Mouse (Mus musculus) liver, embryonic 15.5 days (tissue): ENCODE results near the gene Sidt2. TPM values are rescaled to one million over a fixed set of nuclear protein-coding genes. Genes with fewer than 3 reads are reported as not detected.
A peak's percentile ranks its signal among the peaks of the same experiment; 100 is the strongest.

Source experiments
- ATAC-seq: fragments of 200-750 bp; cut with Nextera tagmentation; 2 replicates; pipeline ENCODE4 v1.8.0; 2017; ENCODE audit warnings: moderate number of reproducible peaks, mild to moderate bottlenecking, moderate library complexity; ENCODE audit not compliant: insufficient read depth
- H3K27ac ChIP-seq: fragments of 300-500 bp; sonication (generic); replicated peaks from 2 replicates; pipeline ENCODE4 v1.5.1; 2015; ENCODE audit warnings: mild to moderate bottlenecking, inconsistent platforms
- H3K27me3 ChIP-seq: fragments of 300-500 bp; sonication (generic); 2 replicates; pipeline ENCODE4 v1.6.1; 2015; ENCODE audit warnings: mild to moderate bottlenecking, inconsistent platforms
- H3K36me3 ChIP-seq: fragments of 300-500 bp; sonication (generic); replicated peaks from 2 replicates; pipeline ENCODE4 v1.6.1; 2015; ENCODE audit warnings: moderate library complexity, mild to moderate bottlenecking, inconsistent platforms
- H3K4me1 ChIP-seq: fragments of 300-500 bp; sonication (generic); replicated peaks from 2 replicates; pipeline ENCODE4 v1.6.1; 2015; ENCODE audit warnings: inconsistent platforms
- H3K4me2 ChIP-seq: fragments of 300-500 bp; sonication (generic); 2 replicates; pipeline ENCODE4 v1.6.1; 2015; ENCODE audit warnings: moderate library complexity, mild to moderate bottlenecking, inconsistent platforms
- H3K4me3 ChIP-seq: fragments of 300-500 bp; sonication (generic); replicated peaks from 2 replicates; pipeline ENCODE4 v1.5.1; 2015; ENCODE audit warnings: mild to moderate bottlenecking, inconsistent platforms
- H3K9ac ChIP-seq: fragments of 300-500 bp; sonication (generic); 2 replicates; pipeline ENCODE4 v1.6.1; 2015; ENCODE audit warnings: moderate library complexity, mild to moderate bottlenecking, inconsistent platforms
- H3K9me3 ChIP-seq: fragments of 300-500 bp; sonication (generic); replicated peaks from 2 replicates; pipeline ENCODE4 v1.6.1; 2016; ENCODE audit warnings: inconsistent platforms
- WGBS: fragments of 180-500 bp; shearing (Covaris S2); methylation state at CpG from one replicate; pipeline ENCODE4 v1.1.7; 2015; ENCODE audit warnings: mixed read lengths; ENCODE audit not compliant: insufficient replicate concordance; 5-methylcytosine and 5-hydroxymethylcytosine counted together
- polyA plus RNA-seq: library from polyadenylated mRNA; unstranded; fragments of >200 nt; fragmentation: Nextera tagmentation; extraction: Ambion mirVana; gene quantifications from 2 replicates; pipeline ENCODE4 v1.2.1, GENCODE M21; 2015

Sidt2 gene
- polyA plus RNA-seq = 16.5 and 21.4 TPM in 2 replicates

GRCm38 (mm10) chr9:45955107-45955963, at the start of gene Sidt2:
Gene Sidt2 (minus strand): TSS chr9:45955258.
- Histone ChIP-seq H3K9ac (peak within 1 kb of the TSS; percentile 94), H3K36me3 (peaks cover 28% of the 10 kb centered on the region), H3K4me1 (peaks cover 38% of the 10 kb centered on the region), H3K27me3 (no peaks in the 10 kb centered on the region), H3K4me2 (peak within 1 kb of the TSS; percentile 93), H3K4me3 (peak within 1 kb of the TSS; percentile 91), H3K27ac (peak within 1 kb of the TSS; percentile 94), H3K9me3 (no peaks in the 10 kb centered on the region)
- peak; percentile 94 for ATAC-seq
- WGBS = 2% methylated on average over 48 of the region's 48 CpGs

- H3K27ac ChIP-seq = no peak overlapping the region
- ATAC-seq = no peak
- no peaks in the 10 kb centered on the region for H3K36me3 ChIP-seq
- H3K9ac ChIP-seq = no peak overlapping the region
- WGBS = 57% methylated on average over 3 of the region's 3 CpGs
- no peak overlapping the region for H3K4me3 ChIP-seq
- no peaks in the 10 kb centered on the region for H3K9me3 ChIP-seq
- H3K4me2 ChIP-seq = no peak overlapping the region
- H3K27me3 ChIP-seq = peaks cover 6% of the 10 kb centered on the region; the same call in 1 of the 2 replicates
- peaks cover 8% of the 10 kb centered on the region; the same call in 1 of the 2 replicates for H3K4me1 ChIP-seq
Observed at GRCm38 (mm10) chr9:46004529-46004928, 49.5 kb upstream of the Sidt2 start.

GRCm38 (mm10) chr9:46003729-46004128, 48.7 kb upstream of the Sidt2 start:
- Histone ChIP-seq H3K9me3 (no peaks in the 10 kb centered on the region), H3K4me3 (no peak overlapping the region), H3K4me1 (0 out of 2 replicates have a peak, but pooled peaks cover 2% of the 10 kb centered on the region), H3K27ac (no peak overlapping the region), H3K9ac (no peak overlapping the region), H3K4me2 (no peak overlapping the region), H3K36me3 (no peaks in the 10 kb centered on the region), H3K27me3 (peaks cover 6% of the 10 kb centered on the region; the same call in 1 of the 2 replicates)
- no peak for ATAC-seq
- WGBS = 16% methylated on average over 7 of the region's 7 CpGs

GRCm38 (mm10) chr9:45999009-45999408, 44.0 kb upstream of the Sidt2 start:
- H3K9ac ChIP-seq = no peak overlapping the region
- no peak overlapping the region for H3K27ac ChIP-seq
- no peak overlapping the region for H3K4me2 ChIP-seq
- 0 out of 2 replicates have a peak, but pooled peaks cover 2% of the 10 kb centered on the region for H3K4me1 ChIP-seq
- no peaks in the 10 kb centered on the region for H3K9me3 ChIP-seq
- WGBS = 69% methylated on average over 4 of the region's 4 CpGs
- no peak for ATAC-seq
- H3K4me3 ChIP-seq = no peak overlapping the region
- peaks cover 6% of the 10 kb centered on the region; the same call in 1 of the 2 replicates for H3K27me3 ChIP-seq
- H3K36me3 ChIP-seq = no peaks in the 10 kb centered on the region

- Histone ChIP-seq H3K27me3 (no peaks in the 10 kb centered on the region), H3K36me3 (0 out of 2 replicates have a peak, but pooled peaks cover 9% of the 10 kb centered on the region), H3K4me3 (peak overlapping the region; percentile 93), H3K9ac (peak overlapping the region; percentile 92), H3K4me1 (peaks cover 42% of the 10 kb centered on the region), H3K27ac (peak overlapping the region; percentile 92), H3K9me3 (no peaks in the 10 kb centered on the region), H3K4me2 (peak overlapping the region; percentile 81)
- peak; percentile 39; the same call in 1 of the 2 replicates for ATAC-seq
- WGBS = under 1% methylated on average over 4 of the region's 4 CpGs
Observed at GRCm38 (mm10) chr9:45985229-45985567, 30.1 kb upstream of the Sidt2 start.

DNA sequence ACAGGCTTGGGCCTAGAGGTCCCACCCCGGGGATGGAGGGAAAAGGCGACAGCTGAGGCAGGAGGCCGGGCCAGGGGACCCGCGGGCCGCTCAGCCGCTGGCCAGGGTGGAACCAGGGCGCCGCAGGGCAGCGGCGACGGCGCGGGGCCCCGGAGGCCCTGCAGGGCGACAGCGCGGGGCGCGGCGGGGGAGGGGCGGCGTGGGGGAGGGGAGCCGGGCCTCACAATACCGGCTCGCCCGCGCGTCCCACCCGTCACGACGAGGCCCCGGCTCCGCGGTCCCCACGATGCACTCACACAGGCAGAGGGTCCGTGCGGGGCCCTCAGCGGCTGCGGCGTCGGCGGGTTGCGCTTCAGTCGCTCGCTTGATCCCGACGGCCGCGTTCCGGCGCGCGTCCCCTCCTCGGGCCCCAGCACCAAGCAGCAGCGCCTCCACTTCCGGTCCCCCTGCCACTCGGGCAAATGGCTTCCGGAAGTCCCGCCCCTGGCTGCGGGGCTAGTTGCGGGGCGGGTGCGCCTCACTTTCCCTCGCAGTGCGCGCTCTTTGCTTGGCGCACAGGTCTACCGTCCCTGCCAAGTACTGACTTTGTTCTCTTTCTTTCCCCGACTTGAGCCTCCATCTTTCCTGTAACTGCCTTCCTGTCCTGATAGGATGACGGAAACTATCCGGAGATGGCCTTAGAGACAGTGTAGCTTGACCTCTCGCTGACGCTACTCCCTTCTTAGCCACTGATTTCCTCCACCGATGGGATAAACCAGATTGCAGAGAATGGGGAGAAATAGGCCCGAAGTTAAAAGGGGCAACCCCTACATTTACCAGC, 29.6 kb upstream of the Sidt2 start:
- Histone ChIP-seq H3K9me3 (no peaks in the 10 kb centered on the region), H3K9ac (peak overlapping the region; percentile 92), H3K27ac (peak overlapping the region; percentile 92), H3K36me3 (0 out of 2 replicates have a peak, but pooled peaks cover 9% of the 10 kb centered on the region), H3K4me1 (peaks cover 48% of the 10 kb centered on the region), H3K27me3 (no peaks in the 10 kb centered on the region), H3K4me2 (peak overlapping the region; percentile 81), H3K4me3 (peak overlapping the region; percentile 93)
- ATAC-seq = peak; percentile 91
- under 1% methylated on average over 74 of the region's 76 CpGs for WGBS

- H3K4me3 ChIP-seq = peak overlapping the region; percentile 93
- peak overlapping the region; percentile 92 for H3K9ac ChIP-seq
- H3K27ac ChIP-seq = peak overlapping the region; percentile 92
- H3K36me3 ChIP-seq = peaks cover 9% of the 10 kb centered on the region; the same call in 1 of the 2 replicates
- H3K9me3 ChIP-seq = no peaks in the 10 kb centered on the region
- H3K27me3 ChIP-seq = no peaks in the 10 kb centered on the region
- peak overlapping the region; percentile 81 for H3K4me2 ChIP-seq
- peaks cover 53% of the 10 kb centered on the region for H3K4me1 ChIP-seq
- WGBS = under 1% methylated on average over 23 of the region's 23 CpGs
- ATAC-seq = no peak
Observed at GRCm38 (mm10) chr9:45983676-45984408, 28.8 kb upstream of the Sidt2 start.

- Histone ChIP-seq H3K27ac (peak overlapping the region; percentile 14; the same call in 1 of the 2 replicates), H3K4me3 (no peak overlapping the region), H3K9me3 (no peaks in the 10 kb centered on the region), H3K4me2 (peak overlapping the region; percentile 2; the same call in 1 of the 2 replicates), H3K36me3 (peaks cover 32% of the 10 kb centered on the region), H3K4me1 (peaks cover 69% of the 10 kb centered on the region), H3K27me3 (no peaks in the 10 kb centered on the region), H3K9ac (no peak overlapping the region)
- no peak for ATAC-seq
Observed at GRCm38 (mm10) chr9:45981331-45981730, 26.3 kb upstream of the Sidt2 start.

- H3K9ac ChIP-seq = no peak overlapping the region
- no peaks in the 10 kb centered on the region for H3K9me3 ChIP-seq
- no peaks in the 10 kb centered on the region for H3K27me3 ChIP-seq
- peaks cover 63% of the 10 kb centered on the region for H3K4me1 ChIP-seq
- peaks cover 39% of the 10 kb centered on the region for H3K36me3 ChIP-seq
- no peak overlapping the region for H3K27ac ChIP-seq
- no peak overlapping the region for H3K4me3 ChIP-seq
- ATAC-seq = no peak
- H3K4me2 ChIP-seq = peak overlapping the region; percentile 25; the same call in 1 of the 2 replicates
- WGBS = 89% methylated on average over 1 of the region's 1 CpGs
Observed at GRCm38 (mm10) chr9:45980611-45981010, 25.6 kb upstream of the Sidt2 start.

DNA sequence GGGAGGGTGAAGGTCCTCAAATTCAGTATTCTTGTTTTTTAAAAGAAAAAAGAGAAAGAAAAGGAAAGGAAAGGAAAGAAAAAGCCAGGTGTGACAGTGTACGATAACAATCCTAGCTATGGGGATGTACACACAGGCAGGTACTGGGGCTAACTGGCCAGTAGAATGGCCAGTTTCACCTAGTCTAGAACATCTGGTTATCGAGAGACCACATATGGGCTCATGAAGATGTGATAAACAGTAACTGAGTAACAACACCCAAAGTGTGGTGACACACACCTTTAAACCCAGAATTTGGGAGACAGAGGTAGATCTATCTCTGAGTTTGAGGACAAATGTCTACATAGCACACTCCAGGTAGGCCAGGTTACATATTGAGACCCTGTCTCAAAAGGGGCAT, 24.7 kb upstream of the Sidt2 start:
- Histone ChIP-seq H3K36me3 (peaks cover 46% of the 10 kb centered on the region), H3K27ac (peak overlapping the region; percentile 34), H3K4me1 (peaks cover 58% of the 10 kb centered on the region), H3K4me2 (peak overlapping the region; percentile 42), H3K9ac (no peak overlapping the region; the same call in 1 of the 2 replicates), H3K9me3 (no peaks in the 10 kb centered on the region), H3K27me3 (no peaks in the 10 kb centered on the region), H3K4me3 (no peak overlapping the region)
- WGBS = 65% methylated on average over 2 of the region's 2 CpGs
- ATAC-seq = peak; percentile 56
